Mouse (Mus musculus) thymus, adult 2 months (tissue): ENCODE results near the gene Ftcd.

ENCODE experiments used
- CTCF ChIP-seq: fragments of 200-500 bp; IDR thresholded peaks from 2 replicates; pipeline ENCODE4 v1.5.1; 2012; ENCODE audit warnings: mild to moderate bottlenecking, control low read depth, low read length, moderate library complexity, borderline replicate concordance; ENCODE audit not compliant: control insufficient read depth, poor library complexity, insufficient read depth; ENCODE audit errors: extremely low read depth
- POLR2A ChIP-seq: fragments of 200-500 bp; IDR thresholded peaks from 2 replicates; pipeline ENCODE4 v1.6.1; 2012; ENCODE audit warnings: mild to moderate bottlenecking, low read length, control low read depth, moderate library complexity; ENCODE audit not compliant: control insufficient read depth, poor library complexity, insufficient read depth; ENCODE audit errors: extremely low read depth

GRCm38 (mm10) chr10:76623734-76624133 lies 48.3 kb downstream of the Ftcd start:
- no peak for TF ChIP-seq CTCF
- TF ChIP-seq POLR2A, result no peak
